Mouse (Mus musculus) right cerebral cortex, postnatal 10 days (tissue): Measurements from ENCODE around the gene Nup210l.
A peak's percentile ranks its signal among the peaks of the same experiment; 100 is the strongest.

ENCODE experiments used
- DNase-seq, 2 experiments: peaks; one replicate each; pipeline ENCODE4 v3.0.0; 2021; ENCODE audit warnings: low spot score in 2 of 2

Nup210l gene

DNA sequence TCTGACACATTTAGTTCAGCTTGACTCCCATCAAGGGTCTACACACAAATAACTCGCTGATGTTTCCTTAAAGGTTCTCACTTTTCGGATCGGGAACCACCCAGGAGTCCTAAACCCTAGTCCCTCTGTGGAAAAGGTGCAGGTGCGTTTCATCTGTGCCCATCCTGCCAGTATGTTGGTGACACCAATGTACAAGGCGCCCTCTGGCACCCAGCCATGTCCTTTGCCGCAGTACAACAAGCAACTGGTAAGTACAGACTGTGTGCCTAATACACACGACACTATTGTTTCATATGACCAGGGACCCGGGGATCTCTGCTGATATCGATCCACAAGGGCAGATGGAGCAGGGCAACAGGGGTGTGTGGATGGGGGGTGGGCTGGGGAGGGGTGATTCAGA, 55.8 kb downstream of the Nup210l start:
- DNase-seq: no peak

- DNase-seq: no peak
These were observed 57.6 kb downstream of the Nup210l start for GRCm38 (mm10) chr3:90161541-90161940.

GRCm38 (mm10) chr3:90179566-90179965, 75.6 kb downstream of the Nup210l start:
- DNase-seq: no peak

DNA sequence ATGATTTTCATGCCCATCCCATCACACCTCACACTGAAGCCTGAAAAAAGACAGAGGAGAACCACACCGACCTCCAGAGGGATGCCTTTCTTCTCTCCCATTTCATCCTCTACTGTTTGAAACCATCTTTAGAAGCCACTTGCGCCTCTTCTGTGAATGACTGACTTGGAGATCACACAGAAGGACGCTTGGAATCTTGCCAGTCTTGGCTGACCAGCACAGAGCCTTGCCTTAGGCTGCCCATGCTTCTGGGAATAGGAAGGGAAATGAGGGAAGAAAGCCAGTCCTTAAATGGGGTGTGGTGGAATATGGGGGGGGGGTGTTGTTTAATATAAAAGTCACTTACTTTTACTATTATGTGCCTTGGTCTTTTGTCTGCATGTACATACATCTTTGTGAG, 79.6 kb downstream of the Nup210l start:
- DNase-seq: peak in 1 of 2 experiments; percentile 32

DNA sequence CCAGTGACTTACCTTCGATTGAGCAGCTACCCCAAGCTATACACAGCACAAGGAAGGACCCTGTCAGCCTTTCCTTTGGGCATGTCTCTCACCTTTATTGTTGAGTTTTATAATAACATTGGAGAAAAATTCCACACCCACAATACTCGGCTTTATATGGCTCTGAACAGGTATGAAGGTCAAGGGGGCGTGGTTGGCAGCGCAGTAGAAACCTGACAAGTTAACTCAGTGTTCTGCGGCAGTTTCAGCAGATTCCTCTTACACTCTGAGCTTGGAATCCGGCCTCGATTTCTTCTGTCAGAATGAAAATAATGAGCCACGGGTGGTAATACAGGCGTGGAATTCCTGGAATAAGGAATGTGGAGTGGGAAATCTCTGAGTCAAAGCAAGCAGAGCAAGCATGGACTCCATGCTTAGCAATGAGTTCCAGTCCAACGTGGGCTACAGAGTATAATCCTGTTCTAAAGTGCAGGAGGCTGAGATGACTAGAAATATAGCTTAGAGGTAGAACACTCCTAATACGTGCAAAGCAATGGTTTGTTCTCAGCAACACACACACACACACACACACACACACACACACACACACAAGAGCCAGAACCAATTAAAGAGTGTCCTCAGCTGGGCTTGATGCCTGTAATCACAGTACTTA, 87.1 kb downstream of the Nup210l start:
- no peak for DNase-seq

GRCm38 (mm10) chr3:90194759-90195158, 90.8 kb downstream of the Nup210l start:
- no peak for DNase-seq

GRCm38 (mm10) chr3:90195644-90196043, 91.7 kb downstream of the Nup210l start:
- no peak for DNase-seq

DNA sequence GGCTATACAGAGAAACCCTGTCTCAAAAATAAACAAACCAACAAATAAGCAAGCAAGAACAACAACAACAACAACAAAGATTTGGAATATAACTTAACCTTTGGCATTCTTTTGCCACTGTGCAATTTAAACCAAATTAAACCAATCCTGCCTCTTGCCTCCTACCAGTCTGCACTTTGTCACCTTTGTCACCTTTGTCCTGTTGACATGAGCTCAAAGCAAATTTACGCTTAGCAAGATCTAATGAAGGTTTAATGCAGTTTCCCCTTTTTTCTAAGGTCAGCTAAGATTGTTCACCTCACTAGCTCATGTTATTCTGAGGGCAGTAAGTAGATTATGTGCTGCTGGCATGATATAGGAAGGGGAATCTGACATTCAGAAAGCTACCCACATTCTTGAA, 93.6 kb downstream of the Nup210l start:
- DNase-seq: no peak

- DNase-seq: no peak
These were observed 99.0 kb downstream of the Nup210l start for GRCm38 (mm10) chr3:90202884-90203283.

- no peak for DNase-seq
These were observed 99.7 kb downstream of the Nup210l start for GRCm38 (mm10) chr3:90203619-90204018.

DNA sequence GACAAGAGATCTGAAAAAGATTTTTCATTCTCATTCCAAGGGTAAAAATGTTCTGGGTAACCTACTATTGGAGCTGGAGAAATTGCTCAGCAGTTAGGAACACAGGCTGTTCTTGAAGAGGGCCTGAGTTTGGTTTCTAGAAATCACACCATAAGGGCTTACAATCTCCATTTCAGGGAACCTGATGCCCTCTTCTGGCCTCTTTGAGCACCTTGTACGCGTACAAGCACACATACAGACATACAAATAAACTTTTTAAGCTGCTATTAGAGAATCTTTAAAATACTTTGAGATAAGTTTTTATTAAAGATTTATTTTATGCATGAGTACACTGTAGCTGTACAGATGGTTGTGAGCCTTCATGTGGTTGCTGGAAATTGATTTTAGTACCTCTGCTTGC, 100.7 kb downstream of the Nup210l start:
- DNase-seq: no peak

DNA sequence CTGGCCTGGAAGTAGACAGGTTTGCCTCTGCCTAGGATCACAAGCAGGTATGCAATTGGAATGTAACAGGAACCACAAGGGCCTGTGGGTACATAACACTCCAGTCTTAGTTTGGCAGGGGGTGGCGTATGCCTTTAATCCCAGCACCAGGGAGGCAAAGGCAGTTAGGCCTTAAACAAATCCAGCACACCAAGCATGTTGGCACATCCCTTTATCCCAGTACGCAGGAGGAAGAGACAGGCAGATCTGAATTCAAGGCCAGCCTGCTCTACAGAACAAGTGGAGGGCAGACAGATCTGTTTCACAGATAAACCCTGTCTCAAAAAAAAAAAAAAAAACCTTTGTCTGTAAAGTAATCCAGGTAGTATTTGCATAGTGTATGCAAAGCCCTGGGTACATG, 104.7 kb downstream of the Nup210l start:
- no peak for DNase-seq

DNA sequence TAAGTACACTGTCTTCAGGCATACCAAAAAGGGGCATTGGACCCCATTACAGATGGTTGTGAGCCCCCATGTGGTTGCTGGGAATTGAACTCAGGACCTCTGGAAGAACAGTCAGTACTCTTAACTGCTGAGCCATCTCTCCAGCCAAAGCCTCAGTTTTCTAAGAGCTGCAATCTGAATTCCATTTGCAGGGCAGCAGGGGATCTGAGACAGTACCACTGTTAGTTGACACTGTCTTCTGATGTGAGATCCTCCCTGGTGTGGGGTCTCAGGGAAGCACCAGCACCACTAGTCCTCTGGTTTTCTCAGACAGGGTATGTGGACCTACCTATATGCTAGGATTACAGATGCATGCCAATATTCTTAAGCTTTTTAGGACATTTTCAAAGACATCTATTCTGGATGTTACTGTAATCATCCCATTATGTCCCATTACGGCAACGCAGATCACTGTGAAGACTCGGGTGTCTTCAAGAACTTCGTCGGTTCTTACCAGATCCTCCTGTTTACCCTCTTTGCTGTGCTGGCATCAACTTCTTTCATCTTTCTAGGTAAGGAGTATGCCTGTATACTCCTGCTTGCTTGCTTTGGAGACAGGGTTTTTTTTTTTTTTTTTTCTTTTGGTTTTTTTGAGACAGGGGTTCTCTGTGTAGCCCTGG, 106.1 kb downstream of the Nup210l start:
- DNase-seq: no peak

DNA sequence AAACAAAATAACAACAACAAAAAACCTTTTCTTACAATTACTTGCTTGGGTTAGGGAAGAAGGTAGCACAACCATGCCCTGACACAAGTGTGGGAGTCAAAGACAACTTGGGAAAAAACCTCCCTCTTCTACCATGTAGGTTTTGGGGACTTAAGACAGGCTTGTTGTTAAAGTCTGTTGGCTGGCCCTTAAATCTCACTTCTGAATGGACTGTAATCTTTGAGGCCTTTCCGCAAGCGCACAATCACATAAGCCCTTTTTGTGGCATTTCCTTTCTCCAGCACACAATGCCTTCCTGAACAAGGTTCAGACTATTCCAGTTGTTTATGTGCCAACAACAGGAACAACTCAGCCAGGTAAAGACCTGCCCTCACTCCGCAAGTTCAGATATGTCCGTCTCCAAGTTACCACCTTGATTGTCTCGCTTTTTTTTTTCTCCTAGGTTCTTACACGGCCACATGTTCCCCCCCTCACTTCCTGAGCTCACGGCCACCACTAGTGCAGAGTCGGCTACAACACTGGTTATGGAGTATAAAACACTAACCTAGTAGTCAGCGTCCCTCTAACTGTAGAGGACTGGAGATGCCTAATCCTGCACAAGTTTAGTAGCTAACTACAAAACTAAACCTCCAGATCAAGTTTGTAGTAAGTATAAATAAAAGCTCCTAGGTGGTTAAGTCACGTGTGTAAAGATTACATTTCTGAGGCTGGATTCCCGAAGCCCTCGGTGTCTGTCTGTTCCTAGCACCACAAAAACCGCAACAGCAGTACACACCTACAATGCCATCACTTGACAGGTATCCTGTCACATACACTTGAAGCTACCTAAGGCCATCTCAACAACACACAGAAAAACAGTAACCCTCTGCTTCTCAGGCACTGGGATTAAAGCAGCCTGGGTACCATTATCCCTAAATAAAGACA, 107.8 kb downstream of the Nup210l start:
- DNase-seq: no peak

DNA sequence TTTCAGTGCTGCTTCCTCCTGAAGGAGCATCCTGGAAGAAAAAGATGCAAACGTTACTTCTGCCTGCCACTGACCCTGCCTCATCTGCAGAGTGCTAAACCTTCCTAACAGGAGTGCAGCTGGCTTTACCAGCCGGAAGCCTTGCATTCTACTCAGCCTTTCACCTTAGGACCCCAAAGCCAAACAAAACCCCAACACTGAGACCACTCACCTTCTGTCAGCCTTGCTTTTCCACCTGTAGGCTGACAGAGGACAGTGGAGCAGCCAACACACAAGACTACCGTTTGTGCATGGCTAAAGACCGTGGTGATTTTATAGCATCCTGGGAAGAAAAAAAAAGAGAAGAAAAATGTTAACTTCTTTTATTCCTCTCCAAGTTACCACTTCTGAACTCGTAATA, 108.8 kb downstream of the Nup210l start:
- DNase-seq: no peak

DNA sequence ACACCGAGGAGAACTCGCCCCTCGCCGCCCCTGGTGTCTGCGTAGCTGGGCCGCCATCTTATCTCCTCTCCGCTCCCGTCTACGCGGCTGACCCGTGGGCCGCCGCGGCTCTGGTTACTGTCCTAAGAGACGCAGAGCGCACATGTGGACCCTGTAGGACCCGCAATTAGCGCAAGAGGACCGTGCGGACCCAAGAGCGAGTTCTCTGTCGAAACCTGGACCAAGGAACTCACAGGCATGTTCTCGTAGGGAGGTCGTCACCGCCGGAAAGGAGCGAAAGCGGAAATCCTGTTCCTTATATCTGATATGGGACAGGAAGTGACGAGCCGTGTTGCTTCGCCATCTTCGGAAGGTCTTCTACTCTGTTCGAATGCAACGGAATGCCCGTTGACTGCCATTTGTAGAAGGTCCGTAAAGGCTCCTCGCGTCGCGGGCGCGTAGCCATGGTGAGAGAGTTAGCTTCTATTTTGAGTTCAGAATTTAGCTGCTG, 109.5 kb downstream of the Nup210l start, which contains the start of the genes Rps27 and Rab13:
Gene Rps27, minus strand, starts transcription at position 275 of the 490 bp plus-strand sequence.
Gene Rab13, plus strand, starts transcription at position 319 of the 490 bp plus-strand sequence.
- DNase-seq: peak; percentile 95 to 97

DNA sequence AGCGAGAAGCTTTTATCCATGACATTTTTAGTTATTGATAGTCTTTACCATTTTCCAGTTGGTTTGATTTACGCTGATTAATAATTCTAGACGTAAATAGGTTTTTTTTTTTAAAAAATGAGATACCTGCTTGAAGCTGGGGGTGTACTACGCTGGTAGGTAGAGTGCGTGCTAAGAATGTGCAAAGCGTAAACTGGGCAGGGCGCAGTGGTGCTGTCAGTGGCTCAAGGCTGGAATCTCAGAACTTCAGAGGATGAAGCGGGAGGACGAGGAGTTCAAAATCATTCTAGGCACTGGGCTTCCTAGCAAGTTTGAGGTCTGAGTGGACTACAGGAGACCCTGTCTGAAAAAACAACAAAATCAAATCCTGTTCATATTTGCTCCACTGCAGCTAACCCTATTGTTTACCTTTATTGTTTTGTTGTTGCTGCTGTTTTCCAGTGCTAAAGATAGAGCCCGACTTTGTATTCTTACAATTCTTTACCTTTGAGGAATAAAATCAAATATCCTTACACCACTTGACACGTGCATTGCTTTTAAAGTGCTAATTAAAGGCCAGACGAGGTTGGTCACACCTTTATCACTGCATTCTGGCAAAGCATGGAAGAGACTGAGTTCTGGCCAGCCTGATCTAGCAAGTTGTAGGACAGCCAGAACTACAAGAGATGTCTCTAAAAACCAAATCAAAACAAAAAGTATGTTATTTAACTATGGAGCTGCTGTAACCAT, 110.2 kb downstream of the Nup210l start:
- DNase-seq: peak; percentile 31 to 57

GRCm38 (mm10) chr3:90215825-90216380, 112.0 kb downstream of the Nup210l start:
- DNase-seq: no peak

DNA sequence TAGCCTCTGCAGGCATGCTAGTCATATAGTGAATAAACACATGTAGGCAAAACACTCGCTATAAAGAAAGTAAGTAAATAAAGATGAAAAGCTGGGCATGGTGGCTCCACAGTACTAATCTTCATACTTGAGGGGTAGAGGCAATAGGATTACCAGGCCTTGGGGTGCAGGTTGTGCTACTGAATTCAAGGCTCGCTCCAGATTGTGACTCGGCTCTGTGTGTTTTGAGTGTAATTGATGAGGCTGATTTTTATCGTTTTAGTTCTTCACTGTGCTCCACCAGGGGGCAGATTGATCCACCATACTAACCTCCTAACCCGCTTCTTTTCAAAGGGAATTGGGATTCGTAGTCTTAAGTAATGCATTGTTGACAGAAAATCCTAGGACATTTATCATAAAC, 116.2 kb downstream of the Nup210l start:
- peak; percentile 52 to 64 for DNase-seq

- DNase-seq: peak; percentile 70 to 71
These were observed 116.6 kb downstream of the Nup210l start for GRCm38 (mm10) chr3:90220531-90220951.

DNA sequence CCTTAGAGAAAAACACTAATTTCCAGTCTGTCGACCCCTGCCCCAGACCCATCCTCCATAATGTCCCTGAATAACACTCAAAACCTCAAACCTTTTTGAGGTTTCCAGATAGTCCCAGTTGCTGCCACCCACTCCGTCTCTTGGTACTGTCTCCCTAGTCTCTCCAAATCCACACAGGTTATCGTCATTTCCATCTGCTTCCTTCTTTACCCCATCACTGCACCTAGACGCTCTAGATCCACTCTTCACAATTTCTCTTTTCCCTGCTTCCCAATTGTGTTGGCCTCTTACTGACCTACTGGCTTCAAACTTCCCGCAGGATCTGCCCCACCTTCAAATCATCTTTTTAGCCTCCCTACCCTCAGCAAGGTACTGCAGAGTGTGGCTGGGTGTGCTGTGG, 117.2 kb downstream of the Nup210l start:
- no peak for DNase-seq
